Mouse (Mus musculus) lung, adult 18-20 months (tissue): ENCODE results near the gene Gm10778.
"Not testable (repeated sequence)": the region's sequence is repeated elsewhere in the genome, so short reads cannot be mapped to it uniquely, and the experiment has no call there.

ENCODE experiments used
- DNase-seq, 2 experiments: peaks; one replicate each; pipeline ENCODE4 v3.0.0; 2022; ENCODE audit warnings: mixed read lengths in 2 of 2

The Gm10778 gene

GRCm38 (mm10) chr10:81628390-81628789 is 20.5 kb upstream of the Gm10778 start, which contains the start of gene Ankrd24:
Gene Ankrd24, plus strand, starts transcription at chr10:81628540.
- no peak for DNase-seq

- peak; percentile 90 for DNase-seq
These were observed 15.4 kb upstream of the Gm10778 start for GRCm38 (mm10) chr10:81633253-81634099.

- no peak for DNase-seq
These were observed 12.5 kb upstream of the Gm10778 start for GRCm38 (mm10) chr10:81636338-81636737.

- DNase-seq = no peak
These were observed 10.8 kb upstream of the Gm10778 start for GRCm38 (mm10) chr10:81638101-81638500.

DNA sequence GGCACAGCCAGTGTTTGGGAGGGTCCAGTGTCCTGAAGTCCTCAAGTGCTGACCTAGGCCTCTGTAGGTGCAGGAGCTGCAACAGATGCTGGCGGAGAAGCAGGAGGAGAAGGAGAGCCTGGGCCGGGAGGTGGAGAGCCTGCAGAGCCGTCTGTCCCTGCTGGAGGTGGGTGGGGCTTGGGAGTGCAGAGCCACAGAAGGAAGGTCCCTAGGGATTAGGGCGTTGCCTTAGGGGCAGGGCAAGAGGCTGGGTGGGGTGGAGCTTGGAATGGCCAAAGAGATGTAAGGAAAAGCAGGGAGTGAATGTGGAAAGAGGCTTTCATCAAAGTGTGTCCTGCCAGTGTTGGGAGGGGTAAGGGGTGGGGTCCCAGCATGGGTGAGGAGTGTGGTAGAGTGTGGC is 8.0 kb upstream of the Gm10778 start:
- DNase-seq = peak; percentile 20 to 21

DNA sequence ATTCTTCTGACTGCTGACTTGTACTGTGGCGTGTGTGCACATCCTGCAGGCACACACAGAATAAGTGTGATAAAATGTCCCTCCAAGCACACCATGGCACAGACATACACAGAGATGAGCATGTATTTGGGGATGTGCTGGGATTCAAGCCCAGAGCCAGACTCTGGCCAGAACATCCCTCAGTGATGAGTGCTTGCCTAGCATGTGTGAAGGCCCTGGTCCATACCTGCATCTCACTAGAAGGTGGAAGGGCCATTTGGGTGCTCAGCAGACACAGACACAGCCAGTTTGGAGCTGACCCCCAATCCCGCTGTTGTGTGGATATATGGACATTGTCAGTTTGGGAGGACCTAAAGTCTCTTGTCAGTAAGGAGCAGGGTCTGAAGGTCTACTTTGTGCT is 7.3 kb upstream of the Gm10778 start:
- DNase-seq = peak in 1 of 2 experiments; percentile 1

- peak in 1 of 2 experiments; percentile 5 for DNase-seq
These were observed 6.7 kb upstream of the Gm10778 start for GRCm38 (mm10) chr10:81641978-81642647.

- DNase-seq = no peak
These were observed 6.0 kb upstream of the Gm10778 start for GRCm38 (mm10) chr10:81642648-81643448.

DNA sequence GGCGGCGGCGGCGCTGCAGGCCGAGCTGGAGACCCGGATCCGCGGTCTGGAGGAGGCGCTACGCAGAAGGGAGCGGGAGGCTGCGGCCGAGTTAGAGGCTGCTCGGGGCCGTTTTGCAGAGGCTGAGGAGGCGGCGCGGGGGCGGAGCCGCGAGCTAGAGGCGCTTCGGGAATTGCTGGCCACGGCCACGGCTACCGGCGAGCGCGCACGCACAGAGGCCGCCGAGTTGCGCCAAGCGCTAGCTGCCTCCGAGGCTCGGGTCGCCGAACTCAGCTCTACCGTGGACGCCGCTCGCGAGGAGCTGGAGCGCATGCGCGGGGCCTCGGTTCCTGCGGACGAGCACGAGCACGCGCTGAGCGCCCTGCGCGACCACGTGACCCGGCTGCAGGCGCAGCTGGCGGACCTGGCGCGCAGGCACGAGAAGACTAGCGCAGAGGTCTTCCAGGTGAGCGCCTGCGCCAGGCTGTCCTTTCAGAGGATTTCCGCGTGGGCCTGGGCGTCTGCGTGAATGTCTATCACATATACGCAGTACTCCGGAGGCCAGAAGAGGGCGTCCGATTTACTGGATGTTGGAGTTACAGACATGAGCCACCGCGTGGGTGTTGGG is 5.3 kb upstream of the Gm10778 start:
- DNase-seq = peak; percentile 95 to 96

- DNase-seq = no peak
These were observed 4.7 kb upstream of the Gm10778 start for GRCm38 (mm10) chr10:81644162-81644561.

DNA sequence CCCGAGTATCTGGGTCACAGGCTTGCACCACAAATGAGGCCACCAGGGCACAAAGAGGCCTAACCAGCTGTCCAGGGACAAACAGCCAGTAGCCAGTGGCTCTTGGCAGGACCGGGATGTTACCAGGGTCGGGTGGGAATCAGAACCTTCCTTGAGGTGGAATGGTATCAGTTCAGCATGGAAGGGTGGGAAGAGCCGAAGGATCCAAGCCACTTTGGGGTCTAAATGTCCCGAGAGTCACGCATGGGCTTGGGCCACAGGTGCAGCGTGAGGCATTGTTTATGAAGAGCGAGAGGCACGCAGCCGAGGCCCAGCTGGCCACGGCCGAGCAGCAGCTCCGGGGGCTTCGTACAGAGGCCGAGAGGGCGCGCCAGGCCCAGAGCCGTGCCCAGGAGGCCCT is 4.1 kb upstream of the Gm10778 start:
- peak in 1 of 2 experiments; percentile 3 for DNase-seq

DNA sequence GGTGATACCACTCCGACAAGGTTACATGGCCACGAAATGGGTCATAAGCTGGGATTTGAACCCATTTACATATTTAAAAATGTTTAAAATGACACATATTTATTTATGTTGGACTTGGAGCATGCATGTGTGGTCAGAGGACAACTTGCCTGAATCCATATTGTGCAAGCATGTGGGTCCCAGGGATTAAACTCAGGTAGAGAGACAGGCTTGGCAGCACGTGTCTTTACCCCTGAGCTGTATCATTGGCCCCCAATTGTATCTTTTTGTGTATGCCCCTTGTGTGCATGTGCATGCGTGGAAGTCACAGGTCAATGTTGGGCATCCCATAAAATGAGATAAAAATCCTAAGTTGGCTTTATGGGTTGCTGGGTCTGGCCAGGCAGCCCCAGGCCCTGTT is 3.5 kb upstream of the Gm10778 start:
- DNase-seq = no peak

DNA sequence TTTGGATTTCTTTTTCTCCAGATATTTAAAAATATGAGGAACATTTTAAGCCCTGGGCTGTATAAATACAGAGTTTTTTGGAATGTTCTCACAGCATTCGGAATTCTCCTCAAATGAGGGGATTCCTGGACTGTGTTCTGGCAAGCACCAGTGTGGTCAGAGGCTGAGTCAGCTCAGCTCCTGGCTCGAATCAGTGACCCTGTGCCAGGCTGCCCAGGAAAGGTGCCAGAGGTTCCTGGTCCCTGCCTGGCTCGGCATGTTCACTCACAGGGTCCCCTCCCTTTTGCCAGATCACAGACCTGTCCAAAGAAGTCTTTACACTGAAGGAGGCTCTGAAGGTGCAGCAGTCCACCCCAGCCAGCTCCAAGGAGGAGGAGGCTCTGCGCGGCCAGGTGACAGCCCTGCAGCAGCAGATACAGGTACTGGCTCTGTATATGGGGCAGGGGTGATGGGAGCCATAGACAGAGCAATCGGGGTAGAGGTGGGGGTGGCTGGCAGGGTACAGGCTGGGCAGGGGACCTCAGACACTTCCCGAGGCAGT is 2.8 kb upstream of the Gm10778 start:
- no peak for DNase-seq

DNA sequence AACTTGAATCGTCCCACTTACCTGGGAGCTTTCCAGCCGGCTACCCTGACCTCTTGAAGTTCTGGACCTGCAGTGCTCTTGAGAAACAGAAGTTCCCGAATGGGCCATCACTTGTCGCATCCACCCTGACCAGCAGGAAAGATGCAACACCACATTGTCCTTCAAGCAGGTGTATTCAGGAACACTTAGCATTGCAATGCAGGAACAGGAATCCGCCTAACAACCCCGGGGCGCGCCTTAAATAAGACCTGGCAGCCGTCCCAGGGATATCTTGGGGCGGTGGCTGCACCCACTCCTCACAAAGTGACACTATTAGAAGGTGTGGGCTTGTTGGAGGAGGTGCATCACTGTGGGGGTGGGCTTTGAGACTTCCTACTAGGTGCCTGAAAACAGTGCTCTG is 6.3 kb downstream of the Gm10778 start:
- DNase-seq = no peak

DNA sequence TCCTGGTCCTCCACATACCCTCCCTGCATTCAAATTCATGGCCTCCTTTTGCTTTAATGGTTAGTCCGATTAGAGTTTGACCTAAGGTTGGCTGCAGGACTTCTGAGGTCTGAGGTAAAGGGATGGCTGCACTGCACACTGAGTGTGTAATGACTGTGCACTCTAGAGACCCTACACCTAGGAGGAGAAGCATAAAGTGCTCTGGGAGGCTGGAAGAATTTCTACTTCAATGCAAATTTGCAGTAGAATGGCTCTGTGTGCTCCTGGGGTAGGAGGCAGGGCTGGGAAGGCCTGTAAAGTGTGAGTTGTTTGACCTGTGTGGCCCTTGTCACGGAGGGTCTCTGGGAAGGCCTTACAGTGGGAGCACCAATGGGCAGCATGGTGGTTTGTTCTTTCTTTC is 7.3 kb downstream of the Gm10778 start:
- no peak for DNase-seq

- DNase-seq = not testable (repeated sequence)
These were observed 38.3 kb downstream of the Gm10778 start for GRCm38 (mm10) chr10:81687114-81687513.

DNA sequence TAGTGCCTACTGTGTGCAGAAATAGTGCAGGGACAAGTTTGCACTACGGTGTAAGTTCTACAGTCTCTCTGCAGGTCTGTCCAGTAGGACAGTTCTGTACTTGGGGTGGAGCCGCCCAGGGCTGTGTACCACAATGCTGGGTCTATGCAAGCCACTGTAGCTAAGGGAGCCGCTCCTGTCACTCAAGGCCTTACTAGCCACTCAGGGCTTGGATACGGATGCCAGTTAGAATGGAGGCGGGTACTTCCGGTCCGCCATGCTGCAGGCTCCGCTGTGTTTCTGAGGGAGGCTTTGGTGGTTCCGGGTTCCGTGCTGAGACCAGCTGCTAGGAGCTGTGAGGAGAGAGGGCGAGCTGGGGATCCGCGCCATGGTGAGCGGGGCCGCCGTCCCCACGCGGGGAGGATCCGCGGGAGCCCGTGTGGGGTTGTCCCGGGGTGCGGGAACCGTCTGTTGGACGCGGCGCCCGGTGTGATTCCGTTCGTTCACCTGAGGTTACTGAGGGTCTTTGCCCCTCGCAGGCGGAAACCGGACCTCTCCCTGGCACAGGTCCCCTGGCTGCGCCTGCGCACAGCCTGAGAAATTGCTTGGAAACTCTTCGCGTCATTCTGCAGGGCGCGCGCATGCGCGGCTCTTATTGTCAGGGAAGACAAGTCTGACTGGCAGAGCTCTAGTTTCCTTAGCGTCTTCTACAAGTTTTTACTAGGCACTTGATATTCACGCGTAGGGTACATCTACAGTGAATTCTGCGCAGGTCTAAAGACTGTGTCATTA is 55.9 kb downstream of the Gm10778 start, which contains the start of gene Zfp433:
TSS of gene Zfp433 (plus strand) at position 295 of the 771 bp plus-strand sequence.
- DNase-seq = not testable (repeated sequence)
